Comparison of ENCODE assay signal across 22 mouse cellular contexts in genomic region chr10:41315866-41316265, GRCm38 (mm10). TPM values are rescaled to one million over a fixed set of nuclear protein-coding genes. Genes with fewer than 3 reads are reported as not detected.
DNase-seq lines count a peak whose midpoint lies in the region; ATAC-seq and TF ChIP-seq lines count a peak whose summit lies in the region.
"Had no signal": no experiment of that assay in that cellular context is flagged by ENCODE, and none has a peak within 500 bp of the region (broad histone marks: within the 10 kb centered on the region; RNA-seq: fewer than 3 reads in every experiment).

No protein-coding gene starts in this region.

- intact Hi-C loops in gastrocnemius, adult 2 months (cut with DNase I) = no loop called here

- peak; percentile 51 for DNase-seq in forebrain, embryonic 14.5 days (ENCODE audit: low spot score)
- DNase-seq in layer of hippocampus, adult 2 months (ENCODE audit: low spot score in 2 of 2) = peak; percentile 23 to 27
- no peak for DNase-seq in layer of hippocampus, postnatal 25 days (ENCODE audit: extremely low spot score in 1 of 2, low spot score in 1 of 2)
- DNase-seq in forebrain, postnatal 0 days = peak; percentile 78
- DNase-seq in spleen, postnatal 10 days (ENCODE audit: low spot score in 2 of 2) = no peak
- no peak for DNase-seq in gastrocnemius, adult 2 months
- DNase-seq: adrenal gland, postnatal 10 days; cerebellum, adult 18-20 months; cerebellum, postnatal 10 days; gastrocnemius, postnatal 25 days; heart, postnatal 10 days; heart, postnatal 4 days had no signal

- H3K36me3 ChIP-seq in forebrain, embryonic 14.5 days (ENCODE audit: control insufficient read depth, insufficient read depth, low read length) = no peaks in the 10 kb centered on the region
- no peaks in the 10 kb centered on the region for H3K36me3 ChIP-seq in forebrain, embryonic 12.5 days (replicated peaks)
- no peaks in the 10 kb centered on the region for H3K36me3 ChIP-seq in forebrain, postnatal 0 days (ENCODE audit: insufficient read depth)
- H3K36me3 ChIP-seq: embryonic facial prominence, embryonic 10.5 days; heart, embryonic 10.5 days; hindbrain, embryonic 12.5 days had no signal

- H3K9ac ChIP-seq in forebrain, embryonic 14.5 days (ENCODE audit: low read length) = no peak overlapping the region
- H3K9ac ChIP-seq in forebrain, embryonic 12.5 days = no peak overlapping the region
- H3K9ac ChIP-seq in forebrain, postnatal 0 days = no peak overlapping the region
- H3K9ac ChIP-seq: hindbrain, embryonic 12.5 days had no signal

- 53% methylated on average over 3 of the region's 3 CpGs for WGBS in forebrain, embryonic 14.5 days
- 81% methylated on average over 3 of the region's 3 CpGs for WGBS in forebrain, embryonic 12.5 days
- WGBS in forebrain, postnatal 0 days = 48% methylated on average over 3 of the region's 3 CpGs

- H3K4me3 ChIP-seq in forebrain, embryonic 14.5 days (ENCODE audit: low read depth, low read length) = no peak overlapping the region
- no peak overlapping the region for H3K4me3 ChIP-seq in forebrain, embryonic 12.5 days (replicated peaks)
- H3K4me3 ChIP-seq in layer of hippocampus, adult 2 months = no peak overlapping the region
- no peak overlapping the region for H3K4me3 ChIP-seq in forebrain, postnatal 0 days (ENCODE audit: low read depth, low read length)
- no peak overlapping the region for H3K4me3 ChIP-seq in gastrocnemius, adult 2 months
- H3K4me3 ChIP-seq: embryonic facial prominence, embryonic 10.5 days; heart, embryonic 10.5 days; hindbrain, embryonic 12.5 days had no signal

- no peak overlapping the region for H3K27ac ChIP-seq in forebrain, embryonic 14.5 days (ENCODE audit: low read depth, low read length)
- H3K27ac ChIP-seq in forebrain, embryonic 12.5 days = no peak overlapping the region
- 0 out of 2 replicates have a peak overlapping the region, but pooled peaks have one; percentile 10 for H3K27ac ChIP-seq in layer of hippocampus, adult 2 months
- no peak overlapping the region for H3K27ac ChIP-seq in forebrain, postnatal 0 days (ENCODE audit: low read depth, low read length)
- no peak overlapping the region for H3K27ac ChIP-seq in gastrocnemius, adult 2 months
- H3K27ac ChIP-seq: embryonic facial prominence, embryonic 10.5 days; heart, embryonic 10.5 days; hindbrain, embryonic 12.5 days had no signal

- no peaks in the 10 kb centered on the region for H3K4me1 ChIP-seq in forebrain, embryonic 14.5 days (ENCODE audit: control insufficient read depth, insufficient read depth, low read length)
- no peaks in the 10 kb centered on the region for H3K4me1 ChIP-seq in forebrain, embryonic 12.5 days
- no peaks in the 10 kb centered on the region for H3K4me1 ChIP-seq in forebrain, postnatal 0 days (ENCODE audit: insufficient read depth)
- H3K4me1 ChIP-seq: embryonic facial prominence, embryonic 10.5 days; heart, embryonic 10.5 days; hindbrain, embryonic 12.5 days had no signal

- no peak overlapping the region for H3K4me2 ChIP-seq in forebrain, embryonic 14.5 days (ENCODE audit: low read length)
- H3K4me2 ChIP-seq in forebrain, embryonic 12.5 days = no peak overlapping the region
- no peak overlapping the region for H3K4me2 ChIP-seq in forebrain, postnatal 0 days (ENCODE audit: low read depth)
- H3K4me2 ChIP-seq: hindbrain, embryonic 12.5 days had no signal

- H3K27me3 ChIP-seq in forebrain, embryonic 14.5 days (replicated peaks; ENCODE audit: control insufficient read depth, insufficient read depth, low read length) = no peaks in the 10 kb centered on the region
- H3K27me3 ChIP-seq in forebrain, embryonic 12.5 days = no peaks in the 10 kb centered on the region
- H3K27me3 ChIP-seq in forebrain, postnatal 0 days (ENCODE audit: insufficient read depth, low read length) = no peaks in the 10 kb centered on the region
- H3K27me3 ChIP-seq: hindbrain, embryonic 12.5 days had no signal

- ATAC-seq in forebrain, embryonic 14.5 days = no peak
- no peak for ATAC-seq in forebrain, embryonic 12.5 days (ENCODE audit: low FRiP score)
- peak; percentile 94 for ATAC-seq in forebrain, postnatal 0 days
- ATAC-seq: hindbrain, embryonic 16.5 days; inflammation-experienced regulatory T-cells, adult 6 months had no signal

- TF ChIP-seq CTCF in layer of hippocampus, adult 2 months (conservative IDR thresholded peaks at IDR 0.05) = no peak
- TF ChIP-seq CTCF in forebrain, postnatal 0 days (IDR thresholded peaks at IDR 0.05; ENCODE audit: low read depth) = no peak
- no peak for TF ChIP-seq CTCF in gastrocnemius, adult 2 months (IDR thresholded peaks at IDR 0.05)

- no peaks in the 10 kb centered on the region for H3K9me3 ChIP-seq in forebrain, embryonic 14.5 days (replicated peaks; ENCODE audit: control insufficient read depth, low read length)
- no peaks in the 10 kb centered on the region for H3K9me3 ChIP-seq in forebrain, embryonic 12.5 days
- no peaks in the 10 kb centered on the region for H3K9me3 ChIP-seq in forebrain, postnatal 0 days (ENCODE audit: low read length)
- H3K9me3 ChIP-seq: embryonic facial prominence, embryonic 10.5 days; heart, embryonic 10.5 days; hindbrain, embryonic 12.5 days had no signal

RNA-seq across cellular contexts. Expression of gene Ak9, which starts 12.1 kb away (rescaled TPM):
- 0.13 and 0.14 TPM in 2 replicates for polyA plus RNA-seq in forebrain, embryonic 14.5 days (2014; fragmentation: Nextera tagmentation; extraction: Ambion mirVana)
- polyA plus RNA-seq in forebrain, embryonic 12.5 days (2016; fragmentation: Nextera tagmentation; extraction: Ambion mirVana) = 0.06 and 0.11 TPM in 2 replicates
- total RNA-seq in layer of hippocampus, adult 2 months (2021) = under 1 TPM; 0.12 to 0.20 TPM
- under 1 TPM; 0.17 to 0.23 TPM for total RNA-seq in layer of hippocampus, postnatal 25 days (2021)
- total RNA-seq in forebrain, postnatal 0 days (2014; rRNA removed) = 0.31 and 0.48 TPM in 2 replicates
- 0.21 and 0.34 TPM in 2 replicates for polyA plus RNA-seq in forebrain, postnatal 0 days (2015; fragmentation: Nextera tagmentation; extraction: Ambion mirVana)
- total RNA-seq in gastrocnemius, adult 2 months (2021) = not detected
- total RNA-seq: adrenal gland, postnatal 10 days; gastrocnemius, adult 18-20 months; gastrocnemius, postnatal 25 days; granulocyte monocyte progenitor cell, adult 5-6 weeks; heart, postnatal 10 days; MEL had no signal
- polyA plus RNA-seq: C2C12 had no signal

RNA-seq across cellular contexts. Expression of gene Fig4, which starts 12.8 kb away (rescaled TPM):
- polyA plus RNA-seq in forebrain, embryonic 14.5 days (2014; fragmentation: Nextera tagmentation; extraction: Ambion mirVana) = 33.7 and 36.2 TPM in 2 replicates
- polyA plus RNA-seq in forebrain, embryonic 12.5 days (2016; fragmentation: Nextera tagmentation; extraction: Ambion mirVana) = 20.9 and 21.2 TPM in 2 replicates
- total RNA-seq in layer of hippocampus, adult 2 months (2021) = 10 to 100 TPM; 34.5 to 35.9 TPM
- 10 to 100 TPM; 34.2 to 35.5 TPM for total RNA-seq in layer of hippocampus, postnatal 25 days (2021)
- 40.4 and 40.5 TPM in 2 replicates for total RNA-seq in forebrain, postnatal 0 days (2014; rRNA removed)
- 36.4 and 36.6 TPM in 2 replicates for polyA plus RNA-seq in forebrain, postnatal 0 days (2015; fragmentation: Nextera tagmentation; extraction: Ambion mirVana)
- 1 to 10 TPM; 6.1 to 6.8 TPM for total RNA-seq in gastrocnemius, adult 2 months (2021)

Comparison
In these comparisons a context has a peak if more than half of its experiments do, and no peak if none do; other contexts are left out.
1. DNase-seq: peak in forebrain, embryonic 14.5 days (single experiment), layer of hippocampus, adult 2 months (2 of 2) and forebrain, postnatal 0 days (single experiment); none in layer of hippocampus, postnatal 25 days (0 of 2), spleen, postnatal 10 days (0 of 2) and gastrocnemius, adult 2 months (single experiment).